Mouse (Mus musculus): ENCODE results near the gene Scrt2. TPM values are rescaled to one million over a fixed set of nuclear protein-coding genes. Genes with fewer than 3 reads are reported as not detected.
A peak's percentile ranks its signal among the peaks of the same experiment; 100 is the strongest.

Scrt2 gene
- polyA plus RNA-seq, 1 experiment from 2014 or later = 9.2 TPM

- no peak for ATAC-seq (ENCODE audit: low FRiP score)
- H3K4me2 ChIP-seq = no peak overlapping the region
- H3K9ac ChIP-seq (replicated peaks) = no peak overlapping the region
- H3K27ac ChIP-seq (replicated peaks) = no peak overlapping the region
- WGBS = 45% methylated on average over 9 of the region's 9 CpGs
- H3K9me3 ChIP-seq (replicated peaks) = no peaks in the 10 kb centered on the region
- no peaks in the 10 kb centered on the region for H3K27me3 ChIP-seq (replicated peaks)
- peaks cover 5% of the 10 kb centered on the region; the same call in 1 of the 2 replicates for H3K4me1 ChIP-seq
- no peaks in the 10 kb centered on the region for H3K36me3 ChIP-seq
- H3K4me3 ChIP-seq (replicated peaks) = no peak overlapping the region
Measured at GRCm38 (mm10) chr2:152132016-152132415, 50.7 kb downstream of the Scrt2 start.

- no peak for ATAC-seq (ENCODE audit: low FRiP score)
- Histone ChIP-seq H3K27me3 (replicated peaks) (no peaks in the 10 kb centered on the region), H3K9me3 (replicated peaks) (no peaks in the 10 kb centered on the region), H3K4me2 (no peak overlapping the region), H3K4me1 (peaks cover 5% of the 10 kb centered on the region; the same call in 1 of the 2 replicates), H3K27ac (replicated peaks) (no peak overlapping the region), H3K9ac (replicated peaks) (no peak overlapping the region), H3K36me3 (no peaks in the 10 kb centered on the region), H3K4me3 (replicated peaks) (no peak overlapping the region)
- 80% methylated on average over 8 of the region's 8 CpGs for WGBS
Measured at GRCm38 (mm10) chr2:152132691-152133090, 51.4 kb downstream of the Scrt2 start.

DNA sequence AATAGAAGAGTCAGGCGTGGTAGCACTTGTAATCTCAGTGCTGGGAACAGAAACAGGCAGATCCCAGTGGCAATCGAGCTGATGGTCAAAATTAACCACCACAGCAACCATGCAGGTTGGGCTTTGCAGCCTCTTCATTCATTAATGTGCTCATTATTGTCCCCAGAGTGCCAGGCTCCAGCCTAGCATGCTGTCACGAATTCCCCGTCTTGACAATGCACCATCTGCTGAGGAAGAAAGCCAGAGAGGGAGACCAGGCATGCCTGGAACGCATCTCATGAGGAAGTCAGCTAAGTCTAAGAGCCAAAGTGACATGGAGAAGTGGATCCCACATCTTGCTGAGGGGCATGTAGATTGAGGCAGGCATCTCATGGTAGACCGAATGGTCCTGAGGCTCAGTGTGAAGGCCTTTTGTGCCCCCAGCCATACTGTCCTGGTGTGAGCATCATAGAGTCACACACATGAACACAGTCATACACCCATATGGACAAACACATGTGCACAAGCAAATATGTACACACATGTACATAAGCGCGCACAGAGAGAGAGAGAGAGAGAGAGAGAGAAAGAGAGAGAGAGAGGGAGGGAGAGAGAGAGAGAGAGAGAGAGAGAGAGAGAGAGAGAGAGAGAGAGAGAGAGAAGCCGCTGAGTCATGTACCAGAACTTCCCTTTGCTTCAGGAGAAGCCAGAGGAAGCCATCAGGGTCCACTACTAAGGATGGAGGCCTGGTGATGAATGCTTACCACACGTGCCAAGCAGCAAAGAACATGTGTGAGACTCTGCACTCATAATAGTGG is 58.1 kb downstream of the Scrt2 start:
- 54% methylated on average over 10 of the region's 10 CpGs for WGBS
- ATAC-seq (ENCODE audit: low FRiP score) = no peak
- Histone ChIP-seq H3K27me3 (replicated peaks) (peaks cover 14% of the 10 kb centered on the region), H3K4me1 (peaks cover 37% of the 10 kb centered on the region), H3K9ac (replicated peaks) (no peak overlapping the region), H3K27ac (replicated peaks) (no peak overlapping the region), H3K4me3 (replicated peaks) (no peak overlapping the region), H3K9me3 (replicated peaks) (no peaks in the 10 kb centered on the region), H3K36me3 (no peaks in the 10 kb centered on the region), H3K4me2 (no peak overlapping the region)

- ATAC-seq (ENCODE audit: low FRiP score) = no peak
- Histone ChIP-seq H3K27ac (replicated peaks) (no peak overlapping the region), H3K4me1 (peaks cover 39% of the 10 kb centered on the region), H3K9ac (replicated peaks) (no peak overlapping the region), H3K4me3 (replicated peaks) (no peak overlapping the region), H3K36me3 (no peaks in the 10 kb centered on the region), H3K4me2 (no peak overlapping the region), H3K9me3 (replicated peaks) (no peaks in the 10 kb centered on the region), H3K27me3 (replicated peaks) (peaks cover 25% of the 10 kb centered on the region)
- WGBS = 36% methylated on average over 11 of the region's 11 CpGs
Measured at GRCm38 (mm10) chr2:152140941-152141340, 59.6 kb downstream of the Scrt2 start.

GRCm38 (mm10) chr2:152141491-152141890 is 60.2 kb downstream of the Scrt2 start:
- peaks cover 25% of the 10 kb centered on the region for H3K27me3 ChIP-seq (replicated peaks)
- H3K4me3 ChIP-seq (replicated peaks) = peak overlapping the region; percentile 28; the same call in 1 of the 2 replicates

DNA sequence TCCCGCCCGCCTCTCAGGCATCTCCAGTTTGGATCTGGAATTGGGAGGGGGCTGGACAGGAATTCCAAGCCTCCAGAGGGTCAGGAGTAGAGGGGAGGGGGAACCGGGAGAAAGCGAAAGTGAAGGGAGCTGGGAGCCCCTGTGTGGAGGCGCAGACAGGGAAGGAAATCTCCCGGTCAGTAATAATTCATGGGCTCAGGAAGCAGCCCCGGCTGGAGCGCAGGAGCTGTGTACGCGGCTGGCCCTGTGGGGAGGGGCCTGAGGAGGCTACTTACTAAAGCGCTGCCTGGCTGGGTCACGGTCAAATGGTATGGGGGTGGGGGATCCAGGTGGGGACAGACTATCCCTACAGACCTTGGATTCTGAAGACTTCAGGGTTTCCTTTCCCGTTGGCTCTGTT is 60.7 kb downstream of the Scrt2 start:
- no peak overlapping the region for H3K27ac ChIP-seq (replicated peaks)
- H3K9ac ChIP-seq (replicated peaks) = peak overlapping the region; percentile 26; the same call in 1 of the 2 replicates
- peaks cover 39% of the 10 kb centered on the region for H3K4me1 ChIP-seq
- no peaks in the 10 kb centered on the region for H3K9me3 ChIP-seq (replicated peaks)
- WGBS = 2% methylated on average over 13 of the region's 13 CpGs
- H3K4me3 ChIP-seq (replicated peaks) = peak overlapping the region; percentile 28
- ATAC-seq (ENCODE audit: low FRiP score) = no peak
- peaks cover 25% of the 10 kb centered on the region for H3K27me3 ChIP-seq (replicated peaks)
- peak overlapping the region; percentile 67 for H3K4me2 ChIP-seq
- no peaks in the 10 kb centered on the region for H3K36me3 ChIP-seq

More at GRCm38 (mm10) chr2:152141491-152141890, 60.2 kb downstream of the Scrt2 start:
- 0 out of 2 replicates have a peak overlapping the region, but pooled peaks have one; percentile 26 for H3K9ac ChIP-seq (replicated peaks)
- H3K4me2 ChIP-seq = peak overlapping the region; percentile 67
- 42% methylated on average over 1 of the region's 1 CpGs for WGBS
- ATAC-seq (ENCODE audit: low FRiP score) = no peak
- no peaks in the 10 kb centered on the region for H3K9me3 ChIP-seq (replicated peaks)
- no peaks in the 10 kb centered on the region for H3K36me3 ChIP-seq
- H3K27ac ChIP-seq (replicated peaks) = no peak overlapping the region
- peaks cover 39% of the 10 kb centered on the region for H3K4me1 ChIP-seq

DNA sequence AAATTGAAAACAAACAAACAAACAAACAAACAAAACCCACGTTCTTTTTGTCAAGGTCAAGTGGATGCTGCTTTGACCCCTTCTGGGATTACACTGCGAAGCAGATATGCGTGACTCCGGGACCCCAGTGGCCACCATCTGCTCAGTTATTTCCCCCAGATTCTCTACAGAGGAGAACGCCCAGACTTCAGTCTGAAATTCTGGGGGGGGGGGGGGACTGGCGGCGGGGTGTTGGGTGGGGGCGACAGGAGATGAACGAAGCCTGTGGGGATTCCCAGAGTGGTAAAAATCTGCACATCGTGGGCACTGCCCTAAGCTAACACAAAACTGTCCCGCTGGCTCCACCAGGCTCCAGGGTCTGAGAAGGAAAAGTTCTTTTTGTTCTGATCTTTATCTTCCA is 61.2 kb downstream of the Scrt2 start:
- H3K4me1 ChIP-seq = peaks cover 39% of the 10 kb centered on the region
- no peak for ATAC-seq (ENCODE audit: low FRiP score)
- no peak overlapping the region for H3K27ac ChIP-seq (replicated peaks)
- H3K9me3 ChIP-seq (replicated peaks) = no peaks in the 10 kb centered on the region
- peak overlapping the region; percentile 67 for H3K4me2 ChIP-seq
- H3K27me3 ChIP-seq (replicated peaks) = peaks cover 25% of the 10 kb centered on the region
- H3K9ac ChIP-seq (replicated peaks) = no peak overlapping the region
- WGBS = 4% methylated on average over 11 of the region's 11 CpGs
- peak overlapping the region; percentile 28; the same call in 1 of the 2 replicates for H3K4me3 ChIP-seq (replicated peaks)
- no peaks in the 10 kb centered on the region for H3K36me3 ChIP-seq

- Histone ChIP-seq H3K27ac (replicated peaks) (no peak within 1 kb of the TSS), H3K4me2 (peak within 1 kb of the TSS; percentile 67), H3K27me3 (replicated peaks) (peaks cover 25% of the 10 kb centered on the region), H3K9me3 (replicated peaks) (no peaks in the 10 kb centered on the region), H3K36me3 (no peaks in the 10 kb centered on the region), H3K4me1 (peaks cover 39% of the 10 kb centered on the region), H3K9ac (replicated peaks) (peak within 1 kb of the TSS; percentile 27; the same call in 1 of the 2 replicates), H3K4me3 (replicated peaks) (peak within 1 kb of the TSS; percentile 44)
- peak; percentile 66 for ATAC-seq (ENCODE audit: low FRiP score)
- WGBS = under 1% methylated on average over 113 of the region's 118 CpGs
Measured at GRCm38 (mm10) chr2:152143279-152144157, 62.2 kb downstream of the Scrt2 start, which contains the start of gene Tcf15. Tcf15 (plus strand) TSS chr2:152143561.

GRCm38 (mm10) chr2:152144158-152144450 is 62.8 kb downstream of the Scrt2 start:
- peak overlapping the region; percentile 44 for H3K4me3 ChIP-seq (replicated peaks)
- no peak overlapping the region for H3K27ac ChIP-seq (replicated peaks)
- H3K4me2 ChIP-seq = peak overlapping the region; percentile 67
- H3K9ac ChIP-seq (replicated peaks) = peak overlapping the region; percentile 27; the same call in 1 of the 2 replicates
- no peaks in the 10 kb centered on the region for H3K9me3 ChIP-seq (replicated peaks)
- H3K27me3 ChIP-seq (replicated peaks) = peaks cover 25% of the 10 kb centered on the region
- no peak for ATAC-seq (ENCODE audit: low FRiP score)
- WGBS = 20% methylated on average over 9 of the region's 9 CpGs
- H3K4me1 ChIP-seq = peaks cover 39% of the 10 kb centered on the region
- no peaks in the 10 kb centered on the region for H3K36me3 ChIP-seq

- Histone ChIP-seq H3K9ac (replicated peaks) (no peak overlapping the region), H3K4me1 (peaks cover 35% of the 10 kb centered on the region), H3K4me3 (replicated peaks) (peak overlapping the region; percentile 44), H3K27me3 (replicated peaks) (peaks cover 25% of the 10 kb centered on the region), H3K4me2 (peak overlapping the region; percentile 67), H3K36me3 (no peaks in the 10 kb centered on the region), H3K27ac (replicated peaks) (no peak overlapping the region), H3K9me3 (replicated peaks) (no peaks in the 10 kb centered on the region)
- 63% methylated on average over 5 of the region's 5 CpGs for WGBS
- no peak for ATAC-seq (ENCODE audit: low FRiP score)
Measured at GRCm38 (mm10) chr2:152144501-152144900, 63.2 kb downstream of the Scrt2 start.

All from neural tube, embryonic 15.5 days (tissue).